Mouse (Mus musculus) lung, postnatal 0 days (tissue): Measurements from ENCODE around the gene Wnt5b. TPM values are rescaled to one million over a fixed set of nuclear protein-coding genes. Genes with fewer than 3 reads are reported as not detected.

Source experiments
- ATAC-seq: fragments of 200-750 bp; cut with Nextera tagmentation; 2 replicates; pipeline ENCODE4 v1.8.0; 2017; ENCODE audit warnings: moderate library complexity
- DNase-seq: peaks from one replicate; pipeline ENCODE4 v3.0.0-alpha.2; 2016; ENCODE audit warnings: low spot score
- H3K27ac ChIP-seq: fragments of 300-500 bp; sonication (generic); 2 replicates; pipeline ENCODE4 v1.5.1; 2014; ENCODE audit warnings: antibody characterized with exemption, mild to moderate bottlenecking, low read length, mixed read lengths
- H3K27me3 ChIP-seq: fragments of 300-500 bp; sonication (generic); replicated peaks from 2 replicates; pipeline ENCODE4 v1.6.1; 2014; ENCODE audit warnings: low read length, mixed read lengths; ENCODE audit not compliant: insufficient read depth
- H3K36me3 ChIP-seq: fragments of 300-500 bp; sonication (generic); 2 replicates; pipeline ENCODE4 v1.6.1; 2014; ENCODE audit warnings: low read length, mixed read lengths; ENCODE audit not compliant: insufficient read depth
- H3K4me1 ChIP-seq: fragments of 300-500 bp; sonication (generic); 2 replicates; pipeline ENCODE4 v1.6.1; 2014; ENCODE audit warnings: antibody characterized with exemption, low read depth, low read length, mixed read lengths; ENCODE audit not compliant: insufficient read depth
- H3K4me2 ChIP-seq: fragments of 300-500 bp; sonication (generic); replicated peaks from 2 replicates; pipeline ENCODE4 v1.6.1; 2014; ENCODE audit warnings: low read depth, mild to moderate bottlenecking, low read length, moderate library complexity, mixed read lengths
- H3K4me3 ChIP-seq: fragments of 300-500 bp; sonication (generic); 2 replicates; pipeline ENCODE4 v1.5.1; 2014; ENCODE audit warnings: low read depth, low read length
- H3K9ac ChIP-seq: fragments of 300-500 bp; sonication (generic); replicated peaks from 2 replicates; pipeline ENCODE4 v1.6.1; 2014; ENCODE audit warnings: low read depth, mild to moderate bottlenecking
- H3K9me3 ChIP-seq: fragments of 300-500 bp; sonication (generic); 2 replicates; pipeline ENCODE4 v1.6.1; 2016; ENCODE audit warnings: low read length, mixed read lengths
- CTCF ChIP-seq: IDR thresholded peaks from 2 replicates; pipeline ENCODE4 v1.5.1; 2016; ENCODE audit warnings: antibody characterized with exemption, mild to moderate bottlenecking
- EP300 ChIP-seq: IDR thresholded peaks from 2 replicates; pipeline ENCODE4 v1.6.1; 2016; ENCODE audit warnings: antibody characterized with exemption, mild to moderate bottlenecking, control low read depth
- WGBS: fragments of 180-500 bp; shearing (Covaris S2); extraction: QIAGEN DNeasy Blood & Tissue Kit; methylation state at CpG from one replicate; pipeline ENCODE4 v1.1.7; 2014; 5-methylcytosine and 5-hydroxymethylcytosine counted together
- polyA plus RNA-seq: library from polyadenylated mRNA; unstranded; fragments of >200 nt; fragmentation: Nextera tagmentation; extraction: Ambion mirVana; gene quantifications from 2 replicates; pipeline ENCODE4 v1.2.1, GENCODE M21; 2015

Gene Wnt5b
- polyA plus RNA-seq, 1 experiment from 2014 or later, result 6.6 TPM

GRCm38 (mm10) chr6:119565451-119566379 lies 21.6 kb upstream of the Wnt5b start:
- no peak for ATAC-seq
- Histone ChIP-seq H3K4me1 (no peaks in the 10 kb centered on the region), H3K9ac (no peak overlapping the region), H3K27me3 (no peaks in the 10 kb centered on the region), H3K9me3 (no peaks in the 10 kb centered on the region), H3K4me3 (no peak overlapping the region), H3K27ac (no peak overlapping the region), H3K4me2 (no peak overlapping the region), H3K36me3 (no peaks in the 10 kb centered on the region)
- no peak for DNase-seq
- TF ChIP-seq EP300 (no peak), CTCF (no peak)
- WGBS, result 70% methylated on average over 23 of the region's 23 CpGs

- peak; percentile 61 for ATAC-seq
- Histone ChIP-seq H3K27ac (no peak overlapping the region), H3K27me3 (no peaks in the 10 kb centered on the region), H3K4me2 (no peak overlapping the region), H3K36me3 (no peaks in the 10 kb centered on the region), H3K9ac (no peak overlapping the region), H3K9me3 (no peaks in the 10 kb centered on the region), H3K4me3 (no peak overlapping the region), H3K4me1 (no peaks in the 10 kb centered on the region)
- 56% methylated on average over 10 of the region's 10 CpGs for WGBS
- DNase-seq, result peak; percentile 38
- no peak for TF ChIP-seq CTCF
These were observed 18.4 kb upstream of the Wnt5b start for GRCm38 (mm10) chr6:119562558-119562957.

GRCm38 (mm10) chr6:119558855-119559254 lies 14.7 kb upstream of the Wnt5b start:
- ATAC-seq (no peak; the same call in 1 of the 2 replicates), DNase-seq (no peak)
- H3K9me3 ChIP-seq, result no peaks in the 10 kb centered on the region
- H3K4me3 ChIP-seq, result no peak overlapping the region
- H3K36me3 ChIP-seq, result no peaks in the 10 kb centered on the region
- WGBS, result 48% methylated on average over 7 of the region's 7 CpGs
- H3K27me3 ChIP-seq, result no peaks in the 10 kb centered on the region
- no peak overlapping the region for H3K4me2 ChIP-seq
- H3K4me1 ChIP-seq, result no peaks in the 10 kb centered on the region
- TF ChIP-seq EP300 (no peak), CTCF (no peak)
- no peak overlapping the region for H3K27ac ChIP-seq
- no peak overlapping the region for H3K9ac ChIP-seq

GRCm38 (mm10) chr6:119554439-119554838 lies 10.3 kb upstream of the Wnt5b start:
- no peak for DNase-seq
- 70% methylated on average over 8 of the region's 8 CpGs for WGBS
- no peak for ATAC-seq
- H3K36me3 ChIP-seq, result no peaks in the 10 kb centered on the region
- no peak overlapping the region for H3K4me2 ChIP-seq
- H3K4me3 ChIP-seq, result no peak overlapping the region
- no peak overlapping the region for H3K27ac ChIP-seq
- TF ChIP-seq EP300, result no peak
- peak; percentile 29; the same call in 1 of the 2 replicates for TF ChIP-seq CTCF
- no peaks in the 10 kb centered on the region for H3K4me1 ChIP-seq
- no peaks in the 10 kb centered on the region for H3K27me3 ChIP-seq
- no peak overlapping the region for H3K9ac ChIP-seq
- no peaks in the 10 kb centered on the region for H3K9me3 ChIP-seq

- H3K9me3 ChIP-seq, result no peaks in the 10 kb centered on the region
- H3K36me3 ChIP-seq, result no peaks in the 10 kb centered on the region
- no peaks in the 10 kb centered on the region for H3K4me1 ChIP-seq
- H3K4me3 ChIP-seq, result peak overlapping the region; percentile 65
- no peak overlapping the region for H3K27ac ChIP-seq
- H3K27me3 ChIP-seq, result peaks cover 18% of the 10 kb centered on the region
- 5% methylated on average over 14 of the region's 14 CpGs for WGBS
- H3K9ac ChIP-seq, result no peak overlapping the region
- H3K4me2 ChIP-seq, result peak overlapping the region; percentile 98
- TF ChIP-seq CTCF (peak; percentile 42), EP300 (no peak)
- DNase-seq (peak; percentile 38), ATAC-seq (peak; percentile 34)
These were observed 344 bp upstream of the Wnt5b start for GRCm38 (mm10) chr6:119544518-119544864.

GRCm38 (mm10) chr6:119543456-119543802 lies 718 bp downstream of the Wnt5b start:
- Histone ChIP-seq H3K4me1 (no peaks in the 10 kb centered on the region), H3K27me3 (peaks cover 18% of the 10 kb centered on the region), H3K9ac (no peak overlapping the region), H3K36me3 (no peaks in the 10 kb centered on the region), H3K4me2 (peak overlapping the region; percentile 98), H3K27ac (no peak overlapping the region), H3K4me3 (peak overlapping the region; percentile 65), H3K9me3 (no peaks in the 10 kb centered on the region)
- peak; percentile 34; the same call in 1 of the 2 replicates for TF ChIP-seq CTCF
- TF ChIP-seq EP300, result no peak
- WGBS, result under 1% methylated on average over 28 of the region's 30 CpGs
- ATAC-seq (no peak), DNase-seq (no peak)
